Mouse (Mus musculus): Measurements from ENCODE around the gene Srebf1.

- TF ChIP-seq CTCF (IDR thresholded peaks at IDR 0.05; ENCODE audit: low read depth) (no peak), EP300 (IDR thresholded peaks at IDR 0.05; ENCODE audit: low read depth) (peak; percentile 46)
Observed at GRCm38 (mm10) chr11:60175371-60176181, 46.8 kb downstream of the Srebf1 start.

Measured in liver, embryonic 14.5 days (tissue).